Mouse (Mus musculus) testis, adult 2 months (tissue): ENCODE measurements around the gene Gpx1. TPM values are rescaled to one million over a fixed set of nuclear protein-coding genes. Genes with fewer than 3 reads are reported as not detected.

ENCODE experiments used
- H3K27ac ChIP-seq: fragments of 200-500 bp; 2 replicates; pipeline ENCODE4 v1.5.1; 2012; ENCODE audit warnings: low read depth, low read length; ENCODE audit not compliant: control insufficient read depth, insufficient read depth
- H3K27me3 ChIP-seq: fragments of 200-500 bp; 2 replicates; pipeline ENCODE4 v1.6.1; 2012; ENCODE audit warnings: mild to moderate bottlenecking, low read length, moderate library complexity; ENCODE audit not compliant: control insufficient read depth, insufficient read depth
- H3K36me3 ChIP-seq: fragments of 200-500 bp; 2 replicates; pipeline ENCODE4 v1.6.1; 2012; ENCODE audit warnings: mild to moderate bottlenecking, low read length; ENCODE audit not compliant: control insufficient read depth, insufficient read depth
- H3K4me1 ChIP-seq: fragments of 200-500 bp; 2 replicates; pipeline ENCODE4 v1.6.1; 2012; ENCODE audit warnings: low read length; ENCODE audit not compliant: control insufficient read depth, insufficient read depth
- H3K4me3 ChIP-seq: fragments of 200-500 bp; 2 replicates; pipeline ENCODE4 v1.5.1; 2012; ENCODE audit warnings: low read depth, mild to moderate bottlenecking, low read length, moderate library complexity, mixed read lengths; ENCODE audit not compliant: control insufficient read depth
- CTCF ChIP-seq: fragments of 200-500 bp; IDR thresholded peaks from 2 replicates; pipeline ENCODE4 v1.5.1; 2012; ENCODE audit warnings: low read depth, mild to moderate bottlenecking, inconsistent platforms, low read length, moderate library complexity; ENCODE audit not compliant: control insufficient read depth, insufficient read depth, insufficient replicate concordance
- POLR2A ChIP-seq: fragments of 200-500 bp; IDR thresholded peaks from 2 replicates; pipeline ENCODE4 v1.6.1; 2012; ENCODE audit warnings: low read depth, mild to moderate bottlenecking, inconsistent platforms, low read length, moderate library complexity; ENCODE audit not compliant: control insufficient read depth
- polyA plus RNA-seq: library from polyadenylated mRNA; depleted of rRNA; stranded (reverse); fragments of >200 nt; gene quantifications from 2 replicates; pipeline ENCODE4 v1.2.3, GENCODE M21; 2012

Gpx1 gene
- polyA plus RNA-seq, 1 experiment: 64.0 TPM

GRCm38 (mm10) chr9:108347024-108347423 is 8.3 kb downstream of the Gpx1 start:
- Histone ChIP-seq H3K27me3 (no peaks in the 10 kb centered on the region), H3K4me3 (peak overlapping the region; percentile 80), H3K4me1 (peaks cover 9% of the 10 kb centered on the region), H3K36me3 (peaks cover 2% of the 10 kb centered on the region; the same call in 1 of the 2 replicates), H3K27ac (peak overlapping the region; percentile 73)
- no peak for TF ChIP-seq CTCF
- TF ChIP-seq POLR2A: no peak

- peaks cover 2% of the 10 kb centered on the region; the same call in 1 of the 2 replicates for H3K36me3 ChIP-seq
- peaks cover 9% of the 10 kb centered on the region for H3K4me1 ChIP-seq
- no peak for TF ChIP-seq CTCF
- TF ChIP-seq POLR2A: peak; percentile 87
- H3K27me3 ChIP-seq: no peaks in the 10 kb centered on the region
- peak within 1 kb of the TSS; percentile 97 for H3K4me3 ChIP-seq
- H3K27ac ChIP-seq: peak within 1 kb of the TSS; percentile 84
These were observed 9.0 kb downstream of the Gpx1 start, which contains the start of gene Usp4 for GRCm38 (mm10) chr9:108347540-108348289. Gene Usp4 (plus strand): TSS chr9:108347853.

GRCm38 (mm10) chr9:108348290-108348680 is 9.6 kb downstream of the Gpx1 start:
- no peaks in the 10 kb centered on the region for H3K27me3 ChIP-seq
- peaks cover 9% of the 10 kb centered on the region for H3K4me1 ChIP-seq
- H3K36me3 ChIP-seq: peaks cover 2% of the 10 kb centered on the region; the same call in 1 of the 2 replicates
- TF ChIP-seq CTCF (no peak), POLR2A (no peak)
- H3K27ac ChIP-seq: no peak overlapping the region; the same call in 1 of the 2 replicates
- peak overlapping the region; percentile 97 for H3K4me3 ChIP-seq

DNA sequence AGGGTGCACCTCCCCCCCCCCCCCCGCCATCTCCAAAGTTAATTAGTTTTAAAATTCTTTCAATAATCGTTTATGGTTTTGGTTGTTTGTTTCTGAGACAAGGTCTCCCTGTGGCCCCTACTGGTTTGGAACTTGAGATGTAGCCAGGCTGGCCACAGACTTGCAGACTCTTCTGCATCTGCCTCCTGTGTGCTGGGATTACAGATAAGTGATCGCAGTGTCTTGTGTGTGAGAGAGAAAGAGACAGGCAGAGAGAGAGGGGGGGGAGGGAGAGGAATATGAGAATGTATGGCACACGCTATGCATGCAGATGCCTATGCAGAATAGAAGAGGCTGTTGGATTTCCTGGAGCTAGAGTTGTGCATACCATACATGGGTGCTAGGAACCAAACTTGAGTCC is 11.0 kb downstream of the Gpx1 start:
- Histone ChIP-seq H3K27me3 (no peaks in the 10 kb centered on the region), H3K4me3 (no peak overlapping the region), H3K4me1 (peaks cover 9% of the 10 kb centered on the region), H3K27ac (no peak overlapping the region), H3K36me3 (peaks cover 2% of the 10 kb centered on the region; the same call in 1 of the 2 replicates)
- no peak for TF ChIP-seq POLR2A
- no peak for TF ChIP-seq CTCF

GRCm38 (mm10) chr9:108378234-108378633 is 39.5 kb downstream of the Gpx1 start:
- TF ChIP-seq POLR2A (no peak), CTCF (no peak)
- no peaks in the 10 kb centered on the region for H3K27me3 ChIP-seq
- H3K36me3 ChIP-seq: peaks cover 3% of the 10 kb centered on the region
- H3K27ac ChIP-seq: no peak overlapping the region
- no peak overlapping the region for H3K4me3 ChIP-seq
- no peaks in the 10 kb centered on the region for H3K4me1 ChIP-seq

DNA sequence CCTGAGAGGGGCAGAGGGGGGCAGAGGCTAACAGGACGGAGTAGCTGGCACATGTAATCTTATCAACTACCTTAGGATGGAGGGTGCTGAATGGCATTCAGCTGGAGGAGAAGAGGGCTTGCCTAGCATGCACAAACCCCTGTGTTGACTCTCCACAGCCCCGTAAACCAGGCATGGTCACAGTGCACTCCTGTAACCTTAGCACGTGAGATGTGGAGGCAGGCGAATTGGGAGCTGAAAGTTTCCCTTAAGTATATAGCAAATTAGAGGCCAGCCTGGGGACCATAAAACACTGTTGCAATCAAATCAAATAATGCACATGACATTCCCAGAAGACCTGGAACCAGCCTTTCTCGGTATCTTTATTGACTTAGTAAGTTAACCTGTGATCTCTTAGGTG is 40.0 kb downstream of the Gpx1 start:
- no peaks in the 10 kb centered on the region for H3K4me1 ChIP-seq
- no peak overlapping the region for H3K27ac ChIP-seq
- H3K27me3 ChIP-seq: no peaks in the 10 kb centered on the region
- H3K36me3 ChIP-seq: peaks cover 3% of the 10 kb centered on the region
- H3K4me3 ChIP-seq: no peak overlapping the region
- TF ChIP-seq CTCF (no peak), POLR2A (no peak)

DNA sequence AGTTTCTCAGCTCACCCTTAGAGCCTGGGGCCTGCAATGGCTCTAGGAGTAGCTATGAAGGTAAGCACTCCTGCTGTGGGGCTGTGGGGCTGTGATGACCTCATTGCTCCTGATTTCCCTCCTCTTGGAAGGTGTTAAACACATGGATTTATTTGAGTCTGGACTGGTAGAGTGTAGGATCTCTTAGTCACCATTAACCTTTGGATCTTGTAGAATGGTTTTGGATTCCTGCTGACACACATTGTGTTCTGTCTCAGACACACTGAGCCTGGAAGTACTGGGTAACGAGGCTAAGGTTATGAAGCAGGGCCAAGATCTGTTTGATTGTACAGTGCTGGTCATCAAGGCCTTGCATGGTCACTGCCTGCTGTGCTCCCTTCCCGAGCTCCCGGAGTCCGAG is 40.6 kb downstream of the Gpx1 start:
- Histone ChIP-seq H3K27ac (no peak overlapping the region), H3K4me1 (no peaks in the 10 kb centered on the region), H3K36me3 (peaks cover 3% of the 10 kb centered on the region), H3K4me3 (no peak overlapping the region), H3K27me3 (no peaks in the 10 kb centered on the region)
- TF ChIP-seq CTCF (no peak), POLR2A (no peak)

DNA sequence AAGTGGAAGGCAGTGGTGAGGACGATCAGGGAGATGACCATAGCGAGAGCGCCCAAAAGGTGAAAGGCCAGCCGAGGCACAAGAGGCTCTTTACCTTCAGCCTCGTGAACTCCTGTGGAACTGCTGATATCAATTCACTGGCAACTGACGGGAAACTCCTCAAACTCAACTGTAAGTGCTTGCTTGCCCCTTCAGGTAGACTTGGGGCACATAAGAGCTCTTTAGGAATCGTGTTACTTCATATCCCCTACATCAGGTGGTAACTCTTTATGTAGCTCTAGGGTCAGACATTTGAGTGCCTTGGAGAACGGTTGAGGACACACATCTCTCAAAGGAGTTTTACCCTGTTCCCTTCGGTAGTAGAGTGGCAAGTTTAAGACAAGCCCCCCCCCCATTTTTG is 42.7 kb downstream of the Gpx1 start:
- TF ChIP-seq CTCF: no peak
- TF ChIP-seq POLR2A: no peak
- Histone ChIP-seq H3K36me3 (peaks cover under 1% of the 10 kb centered on the region), H3K4me3 (no peak overlapping the region), H3K27me3 (no peaks in the 10 kb centered on the region), H3K27ac (no peak overlapping the region), H3K4me1 (no peaks in the 10 kb centered on the region)
